27 mouse cellular contexts compared by ENCODE assay signal in the genomic region with DNA sequence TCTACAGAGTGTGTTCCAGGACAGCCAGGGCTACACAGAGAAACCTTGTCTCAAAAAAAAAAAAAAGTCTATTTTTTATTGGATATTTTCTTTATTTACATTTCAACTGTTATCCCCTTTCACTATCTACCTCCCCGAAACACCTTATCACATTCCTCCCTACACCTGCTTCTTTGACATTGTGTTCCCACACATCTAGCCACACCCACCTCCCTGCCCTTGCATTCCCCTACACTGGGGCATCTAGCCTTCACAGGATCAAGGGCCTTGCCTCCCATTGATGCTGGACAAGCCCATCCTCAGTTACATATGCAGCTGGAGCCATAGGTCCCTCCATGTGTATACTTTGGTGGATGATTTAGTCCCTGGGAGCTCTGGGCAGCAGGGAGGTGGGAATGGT. TPM values are rescaled to one million over a fixed set of nuclear protein-coding genes. Genes with fewer than 3 reads are reported as not detected.
A peak's percentile ranks its signal among the peaks of the same experiment; 100 is the strongest.
DNase-seq lines count a peak whose midpoint lies in the region; ATAC-seq and TF ChIP-seq lines count a peak whose summit lies in the region.
"Had no signal": no experiment of that assay in that cellular context is flagged by ENCODE, and none has a peak within 500 bp of the region (broad histone marks: within the 10 kb centered on the region; RNA-seq: fewer than 3 reads in every experiment).

No protein-coding gene starts in this region.

- 0 out of 2 replicates have a peak, but pooled peaks have one; percentile 44 for ATAC-seq in forebrain, embryonic 11.5 days (replicated peaks; ENCODE audit: low FRiP score)
- ATAC-seq in forebrain, embryonic 16.5 days: no peak
- ATAC-seq in limb, embryonic 11.5 days (ENCODE audit: insufficient number of reproducible peaks, low FRiP score, low TSS enrichment, low read depth): peak; percentile 72; the same call in 1 of the 2 replicates
- ATAC-seq: activated CD4-positive, CD25-positive, alpha-beta regulatory T cell, adult 4 months; CD4-positive, CD25-positive, alpha-beta regulatory T cell, adult 4 months; forebrain, embryonic 14.5 days; forebrain, postnatal 0 days; Patski had no signal

- no peaks in the 10 kb centered on the region for H3K27me3 ChIP-seq in forebrain, embryonic 11.5 days (ENCODE audit: control insufficient read depth, insufficient read depth, low read length)
- H3K27me3 ChIP-seq in forebrain, embryonic 16.5 days (replicated peaks; ENCODE audit: control insufficient read depth, insufficient read depth, low read length): no peaks in the 10 kb centered on the region
- H3K27me3 ChIP-seq in limb, embryonic 11.5 days (ENCODE audit: control insufficient read depth, insufficient read depth, low read length): no peaks in the 10 kb centered on the region
- no peaks in the 10 kb centered on the region for H3K27me3 ChIP-seq in limb, embryonic 10.5 days (ENCODE audit: low read depth, poor library complexity, severe bottlenecking)
- no peaks in the 10 kb centered on the region for H3K27me3 ChIP-seq in testis, adult 2 months (ENCODE audit: control insufficient read depth, insufficient read depth, low read length)
- H3K27me3 ChIP-seq: CH12.LX; embryonic facial prominence, embryonic 12.5 days; forebrain, embryonic 12.5 days; Patski had no signal

- H3K4me1 ChIP-seq in forebrain, embryonic 11.5 days (replicated peaks; ENCODE audit: control insufficient read depth, insufficient read depth, low read length): no peaks in the 10 kb centered on the region
- no peaks in the 10 kb centered on the region for H3K4me1 ChIP-seq in forebrain, embryonic 16.5 days (replicated peaks; ENCODE audit: control insufficient read depth, insufficient read depth, low read length)
- H3K4me1 ChIP-seq in limb, embryonic 11.5 days (ENCODE audit: control insufficient read depth, insufficient read depth, low read length): no peaks in the 10 kb centered on the region
- H3K4me1 ChIP-seq in limb, embryonic 10.5 days: no peaks in the 10 kb centered on the region
- no peaks in the 10 kb centered on the region for H3K4me1 ChIP-seq in testis, adult 2 months (ENCODE audit: control insufficient read depth, insufficient read depth, low read length)
- H3K4me1 ChIP-seq: embryonic facial prominence, embryonic 10.5 days; embryonic facial prominence, embryonic 12.5 days; forebrain, embryonic 12.5 days had no signal

- no peak overlapping the region for H3K4me2 ChIP-seq in forebrain, embryonic 11.5 days (ENCODE audit: low read depth, low read length, severe bottlenecking)
- H3K4me2 ChIP-seq in forebrain, embryonic 16.5 days (ENCODE audit: low read length): no peak overlapping the region
- no peak overlapping the region for H3K4me2 ChIP-seq in limb, embryonic 11.5 days (ENCODE audit: low read depth, severe bottlenecking)
- H3K4me2 ChIP-seq: embryonic facial prominence, embryonic 12.5 days; forebrain, embryonic 12.5 days had no signal

- no peak for TF ChIP-seq POLR2A in testis, adult 2 months (IDR thresholded peaks at IDR 0.05; ENCODE audit: control insufficient read depth, low read depth, low read length)

- H3K27ac ChIP-seq in forebrain, embryonic 11.5 days (ENCODE audit: low read depth, low read length): no peak overlapping the region
- H3K27ac ChIP-seq in forebrain, embryonic 16.5 days (ENCODE audit: low read length): no peak overlapping the region
- H3K27ac ChIP-seq in limb, embryonic 11.5 days (replicated peaks; ENCODE audit: low read depth, low read length): no peak overlapping the region
- no peak overlapping the region for H3K27ac ChIP-seq in limb, embryonic 10.5 days
- 0 out of 2 replicates have a peak overlapping the region, but pooled peaks have one; percentile 36 for H3K27ac ChIP-seq in testis, adult 2 months (ENCODE audit: control insufficient read depth, insufficient read depth, low read depth, low read length)
- H3K27ac ChIP-seq: embryonic facial prominence, embryonic 10.5 days; embryonic facial prominence, embryonic 12.5 days; forebrain, embryonic 12.5 days had no signal

- TF ChIP-seq CTCF in testis, adult 2 months (IDR thresholded peaks at IDR 0.05; ENCODE audit: control insufficient read depth, insufficient read depth, insufficient replicate concordance, low read depth, low read length): no peak

- no peaks in the 10 kb centered on the region for H3K36me3 ChIP-seq in forebrain, embryonic 11.5 days (ENCODE audit: control insufficient read depth, insufficient read depth, low read length)
- H3K36me3 ChIP-seq in forebrain, embryonic 16.5 days (ENCODE audit: control insufficient read depth, insufficient read depth): no peaks in the 10 kb centered on the region
- no peaks in the 10 kb centered on the region for H3K36me3 ChIP-seq in limb, embryonic 11.5 days (ENCODE audit: control insufficient read depth, insufficient read depth, low read length)
- no peaks in the 10 kb centered on the region for H3K36me3 ChIP-seq in limb, embryonic 10.5 days
- H3K36me3 ChIP-seq in testis, adult 2 months (ENCODE audit: control insufficient read depth, insufficient read depth, low read length): no peaks in the 10 kb centered on the region
- H3K36me3 ChIP-seq: embryonic facial prominence, embryonic 10.5 days; embryonic facial prominence, embryonic 12.5 days; forebrain, embryonic 12.5 days; G1E had no signal

- no peak overlapping the region for H3K4me3 ChIP-seq in forebrain, embryonic 11.5 days (ENCODE audit: low read depth, low read length)
- H3K4me3 ChIP-seq in forebrain, embryonic 16.5 days (replicated peaks; ENCODE audit: low read length): no peak overlapping the region
- H3K4me3 ChIP-seq in limb, embryonic 11.5 days (ENCODE audit: low read depth, low read length): no peak overlapping the region
- no peak overlapping the region for H3K4me3 ChIP-seq in limb, embryonic 10.5 days
- no peak overlapping the region for H3K4me3 ChIP-seq in testis, adult 2 months (ENCODE audit: control insufficient read depth, low read depth, low read length)
- H3K4me3 ChIP-seq: embryonic facial prominence, embryonic 10.5 days; embryonic facial prominence, embryonic 12.5 days; forebrain, embryonic 12.5 days had no signal

- 100% methylated on average over 1 of the region's 1 CpGs for WGBS in forebrain, embryonic 11.5 days
- 91% methylated on average over 1 of the region's 1 CpGs for WGBS in forebrain, embryonic 16.5 days
- 100% methylated on average over 1 of the region's 1 CpGs for WGBS in limb, embryonic 11.5 days
- WGBS in limb, embryonic 10.5 days: 96% methylated on average over 1 of the region's 1 CpGs

- H3K9ac ChIP-seq in forebrain, embryonic 11.5 days (ENCODE audit: low read length): no peak overlapping the region
- no peak overlapping the region for H3K9ac ChIP-seq in forebrain, embryonic 16.5 days (replicated peaks; ENCODE audit: low read depth, low read length)
- no peak overlapping the region for H3K9ac ChIP-seq in limb, embryonic 11.5 days (ENCODE audit: low read length)
- H3K9ac ChIP-seq: embryonic facial prominence, embryonic 12.5 days; forebrain, embryonic 12.5 days; forebrain, postnatal 0 days had no signal

- H3K9me3 ChIP-seq in forebrain, embryonic 11.5 days (ENCODE audit: control insufficient read depth, low read length): no peaks in the 10 kb centered on the region
- H3K9me3 ChIP-seq in forebrain, embryonic 16.5 days (ENCODE audit: control insufficient read depth, low read length): no peaks in the 10 kb centered on the region
- H3K9me3 ChIP-seq in limb, embryonic 11.5 days (ENCODE audit: control insufficient read depth, low read length): 0 out of 2 replicates have a peak, but pooled peaks cover 2% of the 10 kb centered on the region
- H3K9me3 ChIP-seq in limb, embryonic 10.5 days (replicated peaks): no peaks in the 10 kb centered on the region
- H3K9me3 ChIP-seq: embryonic facial prominence, embryonic 12.5 days; forebrain, embryonic 12.5 days had no signal

- DNase-seq in forebrain, embryonic 11.5 days (ENCODE audit: low spot score): no peak
- DNase-seq in limb, embryonic 11.5 days (ENCODE audit: low spot score): no peak
- DNase-seq in limb, embryonic 10.5 days (ENCODE audit: low spot score): no peak
- DNase-seq in testis, postnatal 14 days (ENCODE audit: low spot score): no peak
- DNase-seq: adrenal gland, adult 8-10 months; adrenal gland, postnatal 14 days; adrenal gland, postnatal 36 days; B cell, adult 2 months; cerebellum, adult 11-12 months; cerebellum, adult 2 months; cerebellum, adult 9-10 months; cerebellum, postnatal 10 days; cerebellum, postnatal 25 days; forebrain, postnatal 0 days had no signal

RNA-seq across cellular contexts. Expression of a gene that starts 31.5 kb away (rescaled TPM):
- 0.09 and 0.16 TPM in 2 replicates for polyA plus RNA-seq in forebrain, embryonic 11.5 days (2014; fragmentation: Nextera tagmentation; extraction: Ambion mirVana)
- not detected in 2 replicates for polyA plus RNA-seq in forebrain, embryonic 16.5 days (2015; fragmentation: Nextera tagmentation; extraction: Ambion mirVana)
- not detected in 2 replicates for polyA plus RNA-seq in limb, embryonic 11.5 days (2014; fragmentation: Nextera tagmentation; extraction: Ambion mirVana)
- polyA plus RNA-seq in limb, embryonic 10.5 days (2016; fragmentation: Nextera tagmentation; extraction: Ambion mirVana): not detected in 2 replicates
- 0.22 TPM in 1 of 2 replicates, not detected in the other for polyA plus RNA-seq in testis, adult 2 months (2012; rRNA removed)
- polyA plus RNA-seq: activated CD4-positive, CD25-positive, alpha-beta regulatory T cell, adult 4 months; CD4-positive, CD25-positive, alpha-beta regulatory T cell, adult 4 months; cerebellum, adult 2 months; cortical plate, adult 2 months; embryonic facial prominence, embryonic 10.5 days; embryonic facial prominence, embryonic 12.5 days; embryonic facial prominence, embryonic 14.5 days; forebrain, embryonic 12.5 days; forebrain, embryonic 14.5 days; forebrain, postnatal 0 days; G1E; Patski had no signal
